Mouse (Mus musculus): Measurements from ENCODE around the gene Krtap8-1. TPM values are rescaled to one million over a fixed set of nuclear protein-coding genes. Genes with fewer than 3 reads are reported as not detected.

The Krtap8-1 gene
- total RNA-seq (2021), result not detected
- long read RNA-seq, experiment 1, result 0 reads
- long read RNA-seq, experiment 2, result 0 reads

GRCm38 (mm10) chr16:89487852-89488251, at the start of gene Krtap8-1:
Gene Krtap8-1 (minus strand): TSS chr16:89487952.
- no peak for DNase-seq (ENCODE audit: low spot score)

GRCm38 (mm10) chr16:89537349-89537748, 49.6 kb upstream of the Krtap8-1 start:
- DNase-seq (ENCODE audit: low spot score), result no peak

DNA sequence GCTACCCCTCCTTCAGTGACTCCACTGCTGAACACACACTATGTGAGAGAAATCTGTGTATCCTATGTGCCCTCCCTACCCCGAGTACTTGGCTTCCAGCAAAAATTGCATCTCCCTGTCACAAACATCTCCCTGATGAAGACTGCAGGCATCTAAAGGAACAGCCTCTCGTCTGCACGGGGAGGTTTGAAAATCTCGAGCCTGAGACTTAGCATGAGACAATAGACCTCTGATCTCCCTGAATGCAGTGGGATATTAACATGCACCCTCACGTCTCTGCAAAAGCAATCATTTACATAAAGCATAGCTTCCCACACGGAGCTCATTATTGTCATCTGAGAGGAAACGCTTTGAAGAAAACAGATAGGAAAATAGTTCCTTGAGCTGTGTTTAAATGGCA, 42.8 kb upstream of the Krtap8-1 start:
- DNase-seq (ENCODE audit: low spot score), result no peak

DNA sequence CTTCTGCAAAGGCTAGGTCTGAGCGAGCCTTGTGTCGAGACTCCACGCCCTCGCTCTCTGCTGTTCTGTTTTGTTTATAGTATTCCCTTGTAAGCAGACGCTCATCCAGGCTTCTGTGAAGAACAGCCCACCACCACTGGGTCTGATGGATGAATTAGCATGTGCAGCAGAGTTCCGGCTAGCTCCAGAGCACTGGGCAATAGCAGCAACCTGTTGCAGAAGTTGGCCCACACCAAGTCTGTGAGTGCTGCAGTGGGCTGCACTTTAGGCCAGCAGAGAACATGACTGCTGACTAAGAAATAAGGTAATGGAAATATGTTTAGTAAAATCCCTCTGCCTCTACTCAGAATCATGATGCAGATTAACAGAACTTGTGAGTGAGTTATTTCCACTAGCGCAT, 42.1 kb upstream of the Krtap8-1 start:
- no peak for DNase-seq (ENCODE audit: low spot score)

- DNase-seq (ENCODE audit: low spot score), result no peak
Observed at GRCm38 (mm10) chr16:89528380-89528779, 40.6 kb upstream of the Krtap8-1 start.

DNA sequence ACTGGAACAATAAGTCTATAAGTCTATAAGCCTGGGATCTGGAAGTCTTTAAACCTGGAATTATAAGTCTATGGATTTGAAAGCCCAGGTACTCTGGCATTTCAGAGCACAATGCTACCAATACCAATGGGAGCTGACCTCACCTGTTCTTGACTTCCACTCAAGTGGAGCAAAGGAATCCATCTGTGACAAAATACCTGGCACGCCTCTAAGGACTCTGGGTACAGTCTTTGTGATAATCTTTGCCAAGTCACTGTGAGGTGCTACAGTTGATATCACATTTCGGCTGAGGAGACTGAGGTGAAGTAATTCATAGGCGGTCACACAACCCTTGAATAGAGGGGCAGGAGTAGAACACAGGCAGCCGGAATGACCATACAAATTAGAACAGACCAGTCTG, 33.2 kb upstream of the Krtap8-1 start:
- DNase-seq (ENCODE audit: low spot score), result no peak

- no peak for DNase-seq (ENCODE audit: low spot score)
Observed at GRCm38 (mm10) chr16:89520555-89520954, 32.8 kb upstream of the Krtap8-1 start.

GRCm38 (mm10) chr16:89520091-89520490, 32.3 kb upstream of the Krtap8-1 start:
- DNase-seq (ENCODE audit: low spot score), result no peak

GRCm38 (mm10) chr16:89517635-89518034, 29.9 kb upstream of the Krtap8-1 start:
- DNase-seq (ENCODE audit: low spot score), result peak; percentile 30

DNA sequence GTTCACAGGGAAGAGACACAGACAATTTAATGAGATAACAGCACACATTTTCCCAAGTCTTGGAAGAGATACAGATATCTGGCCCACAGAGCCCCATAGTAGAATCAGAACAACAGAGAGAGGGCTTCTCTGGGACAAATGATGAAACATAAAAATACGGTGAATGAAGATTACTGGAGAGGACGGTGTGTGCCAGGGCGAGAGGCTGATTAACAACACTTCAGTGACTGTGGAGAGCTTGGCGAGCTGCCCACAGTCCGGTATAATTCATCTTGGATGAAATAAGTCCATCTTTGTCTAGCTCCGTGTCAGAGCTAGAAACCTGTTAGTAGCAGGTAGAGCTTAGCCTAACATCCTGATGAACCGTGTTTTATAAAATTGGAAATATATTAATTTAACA, 25.7 kb upstream of the Krtap8-1 start:
- no peak for DNase-seq (ENCODE audit: low spot score)

DNA sequence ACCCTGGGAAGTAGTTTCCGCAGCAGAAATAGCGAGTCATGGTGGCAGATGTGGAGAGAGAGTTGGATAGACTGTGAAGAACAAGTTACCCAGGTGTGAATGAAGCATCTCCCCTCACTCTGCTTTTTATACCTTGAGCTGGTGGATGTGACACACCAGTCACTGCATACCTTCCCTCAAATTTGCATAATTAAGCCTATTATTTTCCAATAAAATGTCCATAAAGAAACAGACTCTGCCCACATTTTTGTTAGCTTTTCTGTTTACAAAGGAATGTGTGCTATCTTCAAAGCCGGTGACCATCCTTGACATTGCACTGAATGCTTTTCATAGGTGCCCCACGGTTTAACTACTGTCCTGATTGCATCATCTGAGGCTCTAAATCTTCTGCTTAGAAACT, 20.5 kb upstream of the Krtap8-1 start, which contains the start of gene Krtap7-1:
TSS of gene Krtap7-1 (minus strand) at position 101 of the 400 bp plus-strand sequence.
- no peak for DNase-seq (ENCODE audit: low spot score)

DNA sequence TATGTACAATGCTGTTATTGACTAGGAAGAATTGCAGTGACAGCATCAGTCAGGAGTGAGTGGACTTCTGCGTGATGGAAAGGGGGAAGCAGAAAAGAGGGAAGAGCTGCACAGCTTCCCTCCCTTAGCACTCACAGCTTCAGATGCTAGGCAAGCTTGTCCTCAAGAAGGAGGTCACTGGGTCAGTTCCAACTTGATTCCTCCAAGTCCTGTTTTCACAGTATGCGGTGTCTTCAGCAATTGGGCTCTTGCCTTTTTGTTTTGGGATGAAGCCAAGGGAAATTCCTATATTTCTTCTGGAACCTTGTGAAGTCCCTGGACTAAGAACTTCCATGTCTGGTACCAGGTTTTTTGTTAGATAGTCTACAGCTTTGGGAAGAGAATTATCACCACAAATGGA, 15.8 kb upstream of the Krtap8-1 start:
- DNase-seq (ENCODE audit: low spot score), result no peak

GRCm38 (mm10) chr16:89501870-89502269, 14.1 kb upstream of the Krtap8-1 start:
- DNase-seq (ENCODE audit: low spot score), result no peak

DNA sequence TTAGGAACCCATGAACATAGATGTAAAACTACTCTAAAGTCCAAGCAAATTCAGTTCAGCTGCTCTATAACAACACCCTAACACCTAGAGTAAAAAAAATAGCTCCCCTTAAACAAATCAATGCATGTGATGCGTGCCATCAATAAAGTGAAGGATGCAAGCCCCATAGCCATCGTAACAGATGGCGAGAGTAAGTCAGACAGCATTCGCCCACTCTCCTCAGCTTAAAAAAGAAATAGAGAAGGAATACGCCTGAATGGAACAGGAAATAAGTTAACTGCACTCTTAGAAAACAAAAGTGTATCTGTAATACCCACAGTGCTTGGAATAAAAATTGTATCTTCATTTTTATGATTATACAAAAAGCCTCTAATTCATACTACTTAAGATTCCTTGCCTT, 9.2 kb upstream of the Krtap8-1 start:
- DNase-seq (ENCODE audit: low spot score), result no peak

DNA sequence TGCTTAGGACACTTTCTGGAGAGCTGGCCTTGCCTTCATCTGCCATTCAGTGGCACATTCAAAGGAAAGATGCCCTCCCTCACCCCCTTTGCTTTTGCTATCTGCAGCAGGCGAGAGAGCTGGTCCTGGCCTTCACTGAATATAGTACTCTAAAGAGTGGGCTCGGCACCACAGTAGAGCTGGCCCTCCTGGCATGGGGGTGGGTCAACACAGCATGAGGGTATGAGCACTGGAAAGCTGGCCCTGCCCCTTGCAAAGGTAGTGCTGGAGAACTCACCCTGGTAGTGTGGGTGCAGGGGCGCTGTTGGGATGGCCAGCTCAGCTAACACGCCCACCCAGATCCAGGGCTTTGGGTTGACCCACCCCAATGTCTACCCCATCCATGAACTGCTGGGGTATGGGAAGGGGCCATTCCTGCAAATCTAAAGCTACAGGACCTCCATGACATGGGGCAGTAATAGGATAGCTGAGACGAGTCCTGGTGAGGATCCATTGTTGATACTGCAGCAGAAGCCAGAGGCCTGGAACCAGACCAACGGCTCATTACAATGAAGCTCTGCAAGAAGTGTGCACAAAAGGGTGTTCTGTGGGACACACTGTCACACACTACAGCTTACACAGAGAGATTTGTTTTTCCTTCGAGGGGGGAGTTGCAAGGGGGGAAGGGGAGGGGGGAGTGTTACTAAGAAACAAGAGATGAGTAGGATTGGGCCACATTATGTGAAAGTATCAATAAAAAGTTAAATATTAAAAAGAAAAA, 7.8 kb upstream of the Krtap8-1 start:
- DNase-seq (ENCODE audit: low spot score), result no peak

DNA sequence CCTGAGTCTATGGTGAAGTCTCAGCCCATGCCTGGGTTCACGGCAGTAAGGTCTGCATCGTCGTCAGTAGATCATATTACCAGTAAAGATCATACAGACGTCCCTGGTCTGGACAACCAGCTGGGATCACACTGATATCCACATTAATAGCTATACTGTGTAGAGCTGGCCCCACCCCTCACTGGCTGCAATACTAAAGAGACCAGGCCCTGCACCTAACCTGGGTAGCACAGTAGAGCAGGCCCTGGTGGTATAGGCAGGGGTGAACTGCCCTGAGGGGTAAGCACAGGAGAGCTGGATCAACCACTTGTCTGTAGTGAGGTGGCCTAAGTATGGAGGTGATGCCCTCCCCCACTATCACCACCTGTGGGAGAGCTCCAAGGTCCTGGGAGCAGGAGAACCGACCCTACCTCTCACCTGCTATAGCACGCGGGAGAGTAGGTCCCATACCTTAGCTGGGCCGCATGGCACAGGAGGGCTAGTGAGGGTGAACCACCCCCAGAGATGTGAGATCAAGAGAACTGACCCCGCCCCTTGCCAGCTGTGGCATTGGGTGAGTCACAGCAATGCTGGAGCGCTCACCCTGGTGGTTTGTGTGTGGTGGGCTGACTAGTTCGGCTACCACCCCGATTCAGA, 10.0 kb downstream of the Krtap8-1 start:
- DNase-seq (ENCODE audit: low spot score), result no peak

DNA sequence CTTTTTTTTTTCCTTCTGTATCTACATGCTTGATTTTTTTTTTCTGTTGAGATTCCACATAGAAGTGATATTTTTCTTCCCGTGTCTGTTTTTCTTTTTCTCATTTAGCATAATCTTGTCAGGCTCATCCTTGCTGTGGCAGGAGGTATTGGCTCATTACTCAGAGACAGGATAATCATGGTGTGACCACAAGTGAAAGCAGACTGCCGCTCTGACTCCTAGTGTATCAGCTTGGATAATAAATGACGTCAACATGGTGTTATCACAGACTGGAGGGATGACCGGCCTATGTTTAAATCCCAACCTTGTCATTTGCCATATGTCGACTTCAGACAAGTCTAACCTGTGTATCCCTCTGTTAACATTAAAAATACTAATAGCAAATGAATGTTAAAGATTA, 26.6 kb downstream of the Krtap8-1 start:
- no peak for DNase-seq (ENCODE audit: low spot score)

Other genes starting within 250 kb of the Krtap8-1 start
- gene Krtap21-1, start 84.1 kb downstream of the Krtap8-1 start, total RNA-seq (2021), result not detected
- not detected for gene Krtap6-2, start 67.8 kb downstream of the Krtap8-1 start, total RNA-seq (2021)
- gene Krtap7-1, start 20.4 kb upstream of the Krtap8-1 start, total RNA-seq (2021), result not detected
- not detected for gene Krtap11-1, start 83.2 kb upstream of the Krtap8-1 start, total RNA-seq (2021)